Mouse (Mus musculus): ENCODE measurements at regions not wholly inside any gene's neighbourhood (a gene's known extent, or its start where the extent isn't known, plus 50 kb on each side); places are given as distances from the start of the nearest gene placed in this dataset.

DNA sequence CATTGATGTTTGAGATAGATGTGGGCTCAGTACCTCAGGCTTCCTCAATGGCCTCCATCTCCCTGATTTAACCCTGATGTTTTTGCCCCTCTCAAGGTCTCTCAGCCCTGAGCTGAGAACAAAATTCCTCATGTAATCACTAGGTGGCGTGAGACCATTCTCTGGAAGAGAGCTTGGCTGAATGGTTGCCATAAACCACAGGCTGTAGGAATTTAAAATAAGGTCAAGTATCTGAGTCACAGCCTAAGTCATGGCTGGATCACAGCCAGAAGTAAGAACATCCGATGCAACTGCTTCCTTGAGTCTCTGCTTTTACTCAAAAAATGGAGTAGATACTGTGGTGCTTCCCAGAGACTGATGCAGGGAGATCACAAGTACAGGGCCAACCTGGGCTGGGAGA is 77.1 kb upstream of the Xylt1 start:
- Histone ChIP-seq H3K9ac (ENCODE audit: low read length) (no peak overlapping the region), H3K36me3 (ENCODE audit: control insufficient read depth, insufficient read depth, low read length) (no peaks in the 10 kb centered on the region), H3K4me1 (ENCODE audit: control insufficient read depth, insufficient read depth, low read length) (no peaks in the 10 kb centered on the region), H3K4me2 (ENCODE audit: low read length) (no peak overlapping the region), H3K27me3 (replicated peaks; ENCODE audit: control insufficient read depth, insufficient read depth, low read length) (no peaks in the 10 kb centered on the region), H3K4me3 (ENCODE audit: low read depth, low read length) (no peak overlapping the region), H3K27ac (ENCODE audit: low read depth, low read length) (no peak overlapping the region), H3K9me3 (replicated peaks; ENCODE audit: control insufficient read depth, low read length) (no peaks in the 10 kb centered on the region)
- no peak for ATAC-seq
- WGBS = 52% methylated on average over 2 of the region's 2 CpGs
- peak; percentile 36 for DNase-seq (ENCODE audit: low spot score)

- H3K36me3 ChIP-seq (ENCODE audit: control insufficient read depth, insufficient read depth, low read length) = no peaks in the 10 kb centered on the region
- H3K27ac ChIP-seq (ENCODE audit: low read depth, low read length) = no peak overlapping the region
- no peak overlapping the region for H3K4me2 ChIP-seq (ENCODE audit: low read length)
- no peak for ATAC-seq
- H3K9me3 ChIP-seq (replicated peaks; ENCODE audit: control insufficient read depth, low read length) = no peaks in the 10 kb centered on the region
- WGBS = 92% methylated on average over 2 of the region's 2 CpGs
- no peak overlapping the region for H3K9ac ChIP-seq (ENCODE audit: low read length)
- no peaks in the 10 kb centered on the region for H3K27me3 ChIP-seq (replicated peaks; ENCODE audit: control insufficient read depth, insufficient read depth, low read length)
- H3K4me3 ChIP-seq (ENCODE audit: low read depth, low read length) = no peak overlapping the region
- no peaks in the 10 kb centered on the region for H3K4me1 ChIP-seq (ENCODE audit: control insufficient read depth, insufficient read depth, low read length)
- DNase-seq (ENCODE audit: low spot score) = no peak
These were observed 70.1 kb upstream of the Xylt1 start for GRCm38 (mm10) chr7:117310586-117311200.

- H3K36me3 ChIP-seq (ENCODE audit: control insufficient read depth, insufficient read depth, low read length) = no peaks in the 10 kb centered on the region
- H3K9me3 ChIP-seq (replicated peaks; ENCODE audit: control insufficient read depth, low read length) = no peaks in the 10 kb centered on the region
- H3K27me3 ChIP-seq (replicated peaks; ENCODE audit: control insufficient read depth, insufficient read depth, low read length) = no peaks in the 10 kb centered on the region
- H3K4me3 ChIP-seq (ENCODE audit: low read depth, low read length) = no peak overlapping the region
- WGBS = 28% methylated on average over 4 of the region's 4 CpGs
- no peaks in the 10 kb centered on the region for H3K4me1 ChIP-seq (ENCODE audit: control insufficient read depth, insufficient read depth, low read length)
- H3K27ac ChIP-seq (ENCODE audit: low read depth, low read length) = no peak overlapping the region
- peak; percentile 54 for DNase-seq (ENCODE audit: low spot score)
- no peak for ATAC-seq
- H3K9ac ChIP-seq (ENCODE audit: low read length) = no peak overlapping the region
- H3K4me2 ChIP-seq (ENCODE audit: low read length) = no peak overlapping the region
These were observed 69.5 kb upstream of the Xylt1 start for GRCm38 (mm10) chr7:117311316-117311715.

GRCm38 (mm10) chr7:117316126-117316805 is 64.5 kb upstream of the Xylt1 start:
- H3K9me3 ChIP-seq (replicated peaks; ENCODE audit: control insufficient read depth, low read length) = no peaks in the 10 kb centered on the region

GRCm38 (mm10) chr7:117317362-117317761 is 63.4 kb upstream of the Xylt1 start:
- Histone ChIP-seq H3K9ac (ENCODE audit: low read length) (no peak overlapping the region), H3K36me3 (ENCODE audit: control insufficient read depth, insufficient read depth, low read length) (no peaks in the 10 kb centered on the region), H3K27ac (ENCODE audit: low read depth, low read length) (no peak overlapping the region), H3K4me3 (ENCODE audit: low read depth, low read length) (no peak overlapping the region), H3K27me3 (replicated peaks; ENCODE audit: control insufficient read depth, insufficient read depth, low read length) (no peaks in the 10 kb centered on the region), H3K4me1 (ENCODE audit: control insufficient read depth, insufficient read depth, low read length) (no peaks in the 10 kb centered on the region), H3K9me3 (replicated peaks; ENCODE audit: control insufficient read depth, low read length) (no peaks in the 10 kb centered on the region), H3K4me2 (ENCODE audit: low read length) (no peak overlapping the region)
- DNase-seq (ENCODE audit: low spot score) (peak; percentile 54), ATAC-seq (no peak; the same call in 1 of the 2 replicates)
- 64% methylated on average over 2 of the region's 2 CpGs for WGBS

More at GRCm38 (mm10) chr7:117316126-117316805, 64.5 kb upstream of the Xylt1 start:
- no peaks in the 10 kb centered on the region for H3K4me1 ChIP-seq (ENCODE audit: control insufficient read depth, insufficient read depth, low read length)
- DNase-seq (ENCODE audit: low spot score) (peak; percentile 69), ATAC-seq (peak; percentile 83)
- H3K27ac ChIP-seq (ENCODE audit: low read depth, low read length) = no peak overlapping the region
- no peaks in the 10 kb centered on the region for H3K27me3 ChIP-seq (replicated peaks; ENCODE audit: control insufficient read depth, insufficient read depth, low read length)
- H3K4me2 ChIP-seq (ENCODE audit: low read length) = no peak overlapping the region
- WGBS = 44% methylated on average over 5 of the region's 5 CpGs
- no peaks in the 10 kb centered on the region for H3K36me3 ChIP-seq (ENCODE audit: control insufficient read depth, insufficient read depth, low read length)
- no peak overlapping the region for H3K9ac ChIP-seq (ENCODE audit: low read length)
- H3K4me3 ChIP-seq (ENCODE audit: low read depth, low read length) = no peak overlapping the region

- no peaks in the 10 kb centered on the region for H3K4me1 ChIP-seq (ENCODE audit: control insufficient read depth, insufficient read depth, low read length)
- no peaks in the 10 kb centered on the region for H3K9me3 ChIP-seq (replicated peaks; ENCODE audit: control insufficient read depth, low read length)
- H3K4me3 ChIP-seq (ENCODE audit: low read depth, low read length) = no peak overlapping the region
- DNase-seq (ENCODE audit: low spot score) (peak; percentile 75), ATAC-seq (no peak; the same call in 1 of the 2 replicates)
- no peak overlapping the region for H3K27ac ChIP-seq (ENCODE audit: low read depth, low read length)
- 34% methylated on average over 6 of the region's 6 CpGs for WGBS
- no peak overlapping the region for H3K9ac ChIP-seq (ENCODE audit: low read length)
- no peak overlapping the region for H3K4me2 ChIP-seq (ENCODE audit: low read length)
- H3K36me3 ChIP-seq (ENCODE audit: control insufficient read depth, insufficient read depth, low read length) = no peaks in the 10 kb centered on the region
- no peaks in the 10 kb centered on the region for H3K27me3 ChIP-seq (replicated peaks; ENCODE audit: control insufficient read depth, insufficient read depth, low read length)
These were observed 60.2 kb upstream of the Xylt1 start for GRCm38 (mm10) chr7:117320552-117320951.
